Mouse (Mus musculus): ENCODE results near the gene Coa3. TPM values are rescaled to one million over a fixed set of nuclear protein-coding genes. Genes with fewer than 3 reads are reported as not detected.

Coa3 gene
- total RNA-seq, 2 experiments from 2014 or later = 84.0 to 89.7 TPM

DNA sequence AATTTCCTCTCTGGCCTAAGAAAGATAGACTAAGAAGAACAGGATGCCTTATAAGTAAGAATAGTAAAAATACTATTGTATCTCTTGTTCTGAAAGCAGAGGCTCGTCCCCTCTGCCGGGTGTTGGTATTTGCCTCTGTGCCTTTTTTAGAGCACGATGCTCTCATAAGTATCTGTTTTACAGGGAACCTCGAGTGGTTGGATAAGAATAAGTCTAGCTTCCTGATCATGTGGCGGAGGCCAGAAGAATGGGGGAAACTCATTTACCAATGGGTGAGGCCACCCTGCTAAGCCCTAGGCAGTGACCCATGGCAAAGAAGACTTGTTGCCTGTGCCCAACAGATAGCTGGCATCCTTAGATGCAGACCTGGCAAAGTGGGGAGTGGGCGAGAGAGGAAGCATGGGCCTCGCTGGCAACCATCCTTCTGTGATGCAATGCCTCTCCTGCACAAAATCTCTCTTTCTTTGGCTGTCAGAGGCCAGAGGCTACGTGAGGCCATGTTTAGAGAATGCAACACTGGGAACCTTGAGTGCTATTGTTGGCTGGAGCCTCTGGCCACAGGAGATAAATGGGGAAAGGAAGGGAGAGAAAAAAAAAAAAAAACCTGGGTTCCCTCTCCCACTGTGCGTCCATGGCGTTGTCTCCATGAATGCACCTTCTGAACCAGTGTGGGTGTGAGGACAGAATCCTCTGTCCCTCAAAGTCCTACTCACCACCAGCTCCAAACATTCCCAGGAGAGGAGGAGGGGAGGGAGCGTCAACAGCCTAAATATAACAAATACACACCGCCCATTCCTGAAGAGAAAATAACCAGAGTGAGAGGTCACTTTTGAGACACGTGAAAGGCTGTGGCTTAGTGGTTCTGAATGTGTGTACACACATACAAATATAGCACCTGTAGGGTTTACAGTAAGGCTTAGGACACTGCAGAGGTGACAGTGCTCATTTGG, 22.8 kb downstream of the Coa3 start:
- peak in 1 of 2 experiments; percentile 51 for DNase-seq
- intact Hi-C loops (cut with DNase I) = no loop called here

DNA sequence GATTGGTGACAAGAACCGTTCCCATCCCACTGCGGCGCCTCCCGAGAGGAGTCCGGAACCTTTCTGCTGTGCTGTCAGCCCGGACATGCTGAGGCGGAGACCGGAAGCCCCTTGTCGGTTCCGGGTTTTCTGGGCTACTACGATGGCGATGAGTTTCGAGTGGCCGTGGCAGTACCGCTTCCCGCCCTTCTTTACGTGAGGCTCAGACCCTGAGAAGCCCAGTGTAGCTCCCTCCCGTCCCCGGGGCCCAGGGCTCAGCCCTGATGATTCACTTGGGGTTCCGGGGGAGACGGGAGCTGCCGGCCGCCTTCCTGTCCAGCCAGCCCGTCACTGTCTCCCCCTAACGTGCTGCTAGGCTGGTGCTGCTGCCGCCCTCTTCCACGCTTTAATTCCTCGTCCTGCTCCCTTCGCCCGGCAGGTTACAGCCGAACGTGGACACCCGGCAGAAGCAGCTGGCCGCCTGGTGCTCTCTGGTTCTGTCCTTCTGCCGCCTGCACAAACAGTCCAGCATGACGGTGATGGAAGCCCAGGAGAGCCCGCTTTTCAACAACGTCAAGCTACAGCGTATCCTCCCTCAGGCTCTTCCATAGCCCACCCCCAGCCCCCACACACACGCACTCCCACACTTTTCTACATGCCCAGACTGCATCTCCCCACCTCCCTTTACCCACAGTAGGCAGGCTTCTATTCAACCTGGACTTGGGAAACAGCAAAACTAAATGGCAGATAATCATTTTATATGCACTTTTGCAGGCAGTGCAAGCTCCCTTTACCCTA, 25.1 kb downstream of the Coa3 start, which contains the start of gene Vps25:
Gene Vps25, plus strand, starts transcription at position 95 of the 777 bp plus-strand sequence.
- peak; percentile 84 to 90 for DNase-seq
- intact Hi-C loops (cut with DNase I) = no loop called here

GRCm38 (mm10) chr11:101252941-101253340, 26.0 kb downstream of the Coa3 start:
- intact Hi-C loops (cut with DNase I) = no loop called here
- peak in 1 of 2 experiments; percentile 14 for DNase-seq

- no peak for DNase-seq
- intact Hi-C loops (cut with DNase I) = no loop called here
Measured at GRCm38 (mm10) chr11:101251031-101251430, 27.9 kb downstream of the Coa3 start.

DNA sequence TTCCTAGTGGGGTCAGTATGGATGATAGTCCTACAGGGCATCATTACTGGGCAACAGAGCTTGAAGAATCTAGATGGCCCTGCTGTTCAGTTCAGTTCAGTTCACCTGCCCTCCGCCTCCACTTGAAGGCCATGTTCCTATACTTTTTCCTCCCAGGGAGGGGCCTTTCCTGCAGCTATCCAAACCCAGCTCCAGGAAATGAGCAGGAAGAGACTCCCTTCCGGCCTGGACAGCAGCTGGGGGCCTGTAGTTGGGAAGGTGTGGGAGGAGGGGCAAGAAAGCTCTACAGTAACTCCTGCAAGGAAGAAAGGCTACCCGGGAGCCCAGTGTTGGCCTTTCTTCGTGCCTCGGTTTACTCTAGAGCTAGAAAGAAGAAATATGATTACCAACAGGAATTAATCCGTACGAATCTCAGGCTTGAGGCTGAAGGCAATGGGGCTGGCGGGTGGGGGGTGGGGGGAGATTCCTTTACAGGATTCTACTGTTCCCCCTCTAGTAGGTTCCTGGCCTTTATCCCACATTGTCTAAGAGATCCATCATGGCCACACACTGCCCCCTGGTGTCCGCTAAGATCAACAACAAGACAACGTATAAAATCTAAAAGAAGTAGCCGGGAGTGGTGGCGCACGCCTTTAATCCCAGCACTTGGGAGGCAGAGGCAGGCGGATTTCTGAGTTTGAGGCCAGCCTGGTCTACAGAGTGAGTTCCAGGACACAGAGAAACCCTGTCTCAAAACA, 30.5 kb downstream of the Coa3 start:
- intact Hi-C loops (cut with DNase I) = loop anchor here (1.0 kb wide), 1 partner anchor 36 kb away; no protein-coding TSS in a partner anchor

GRCm38 (mm10) chr11:101247521-101248030, 31.3 kb downstream of the Coa3 start:
- peak; percentile 16 to 22 for DNase-seq

More for the DNA sequence above, 30.5 kb downstream of the Coa3 start:
- DNase-seq = peak; percentile 76 to 77

DNA sequence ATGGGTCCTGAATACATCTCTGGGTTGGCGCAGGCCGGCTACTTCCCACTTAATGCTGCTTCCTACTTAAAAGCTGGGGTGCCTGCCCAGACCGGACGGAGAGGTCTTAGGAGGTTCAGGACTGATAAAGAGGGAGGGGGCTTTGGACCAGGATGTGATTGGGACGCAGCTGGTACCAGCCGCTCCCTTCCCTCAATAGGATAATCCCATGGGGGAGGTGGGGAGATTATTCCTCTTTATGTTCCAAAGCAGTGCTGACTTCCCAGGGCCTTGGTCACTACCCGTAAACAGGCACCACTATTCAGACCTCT, 32.3 kb downstream of the Coa3 start:
- intact Hi-C loops (cut with DNase I) = loop anchor here (1.0 kb wide), 1 partner anchor 15 kb away; no protein-coding TSS in a partner anchor
- DNase-seq = no peak

More at GRCm38 (mm10) chr11:101247521-101248030, 31.3 kb downstream of the Coa3 start:
- intact Hi-C loops (cut with DNase I) = loop anchor here (1.0 kb wide), 1 partner anchor 35 kb away; no protein-coding TSS in a partner anchor

GRCm38 (mm10) chr11:101245855-101246701, 32.8 kb downstream of the Coa3 start, which contains the start of gene Ramp2:
Gene Ramp2, plus strand, starts transcription at chr11:101246028.
- intact Hi-C loops (cut with DNase I) = loop anchor here (1.0 kb wide), 1 partner anchor 15 kb away; no protein-coding TSS in a partner anchor
- peak; percentile 81 to 82 for DNase-seq

DNA sequence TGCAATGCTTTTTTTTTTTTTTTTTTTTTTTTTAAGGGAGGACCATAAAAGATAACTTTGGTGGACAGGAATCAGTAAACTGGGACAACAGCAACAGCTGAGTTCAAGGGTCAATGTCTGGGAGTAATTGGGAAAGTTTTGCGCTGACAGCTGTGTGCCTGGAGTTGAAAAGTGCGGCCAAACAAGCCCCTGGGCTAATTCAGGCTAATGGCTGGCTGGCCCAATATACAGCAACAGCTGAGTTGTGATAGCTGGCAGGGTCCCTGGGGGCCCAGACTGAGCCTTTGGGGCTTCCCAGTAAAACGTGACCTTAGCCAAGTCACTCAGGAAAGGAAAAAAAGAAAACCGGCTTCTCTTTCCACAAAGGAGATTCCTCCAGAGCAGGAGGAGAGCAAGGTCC, 33.8 kb downstream of the Coa3 start:
- DNase-seq = peak; percentile 69
- intact Hi-C loops (cut with DNase I) = no loop called here

DNA sequence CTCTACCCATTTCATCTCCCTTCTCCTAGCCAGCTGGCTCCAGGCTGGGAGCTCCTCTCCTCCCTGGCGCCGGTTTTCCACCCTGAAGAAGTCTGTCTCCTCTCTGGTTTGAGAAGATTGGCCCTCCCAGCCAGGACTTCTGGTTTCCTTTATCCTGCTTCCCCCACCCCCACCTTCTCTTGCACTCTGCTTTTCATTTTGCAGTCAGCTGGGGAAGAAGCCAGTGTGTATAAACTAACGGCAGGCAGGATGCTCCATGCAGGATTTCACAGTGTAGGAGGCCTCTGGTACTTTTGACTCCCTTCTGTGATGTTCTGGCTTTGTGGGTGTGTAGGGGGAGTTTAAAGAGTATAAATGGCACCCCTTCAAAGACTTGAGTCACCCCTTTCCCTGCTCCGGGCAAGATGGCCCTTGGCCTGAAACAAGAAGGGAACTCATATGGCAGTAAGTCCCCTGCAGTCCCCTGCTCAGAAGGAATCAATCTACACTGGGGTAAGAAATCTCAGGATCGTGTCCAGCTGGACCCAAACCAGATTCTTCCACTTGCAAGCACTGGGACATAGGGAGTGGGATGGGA, 40.8 kb downstream of the Coa3 start:
- peak; percentile 48 to 58 for DNase-seq
- intact Hi-C loops (cut with DNase I) = no loop called here

DNA sequence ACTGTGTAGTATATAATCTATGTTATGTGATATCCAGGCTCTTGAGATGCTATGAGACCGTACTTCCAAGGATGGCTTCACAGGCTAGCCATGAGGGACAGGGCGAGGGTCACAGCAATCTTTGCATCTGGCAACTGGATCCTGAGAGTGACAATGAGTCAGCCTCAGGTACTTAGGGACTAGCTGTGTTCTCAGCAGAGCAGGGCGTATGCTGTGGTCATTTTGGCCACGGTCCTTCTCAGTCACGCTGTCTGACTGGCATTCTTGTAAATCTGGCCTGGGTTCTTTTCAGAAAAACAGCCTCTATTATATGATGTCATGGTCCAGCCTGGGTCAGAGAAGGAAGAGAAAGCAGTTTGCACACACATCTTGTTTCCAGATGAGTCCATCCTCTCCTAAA, 42.1 kb downstream of the Coa3 start:
- intact Hi-C loops (cut with DNase I) = no loop called here
- peak in 1 of 2 experiments; percentile 10 for DNase-seq

DNA sequence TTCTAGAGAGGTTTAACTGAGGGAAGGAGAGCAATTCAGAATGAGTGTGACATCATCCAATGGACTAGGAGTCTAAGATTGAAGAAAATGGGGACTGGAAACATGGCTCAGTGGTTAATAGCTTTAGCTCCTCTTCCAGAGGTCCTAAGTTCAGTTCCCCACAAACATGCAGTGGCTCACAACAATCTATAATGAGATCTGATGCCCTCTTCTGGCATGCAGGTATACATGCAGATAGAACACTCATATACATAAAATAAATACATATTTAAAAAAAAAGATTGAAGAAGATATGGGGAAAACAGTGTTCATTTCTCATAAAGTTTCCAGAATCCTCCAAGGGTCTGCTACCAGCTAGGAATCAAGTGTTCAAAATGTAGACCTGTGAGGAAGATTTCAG, 43.5 kb downstream of the Coa3 start:
- intact Hi-C loops (cut with DNase I) = no loop called here
- no peak for DNase-seq

- intact Hi-C loops (cut with DNase I) = no loop called here
- DNase-seq = no peak
Measured at GRCm38 (mm10) chr11:101234124-101234523, 44.8 kb downstream of the Coa3 start.

- intact Hi-C loops (cut with DNase I) = no loop called here
Measured at GRCm38 (mm10) chr11:101233240-101233639, 45.7 kb downstream of the Coa3 start.

DNA sequence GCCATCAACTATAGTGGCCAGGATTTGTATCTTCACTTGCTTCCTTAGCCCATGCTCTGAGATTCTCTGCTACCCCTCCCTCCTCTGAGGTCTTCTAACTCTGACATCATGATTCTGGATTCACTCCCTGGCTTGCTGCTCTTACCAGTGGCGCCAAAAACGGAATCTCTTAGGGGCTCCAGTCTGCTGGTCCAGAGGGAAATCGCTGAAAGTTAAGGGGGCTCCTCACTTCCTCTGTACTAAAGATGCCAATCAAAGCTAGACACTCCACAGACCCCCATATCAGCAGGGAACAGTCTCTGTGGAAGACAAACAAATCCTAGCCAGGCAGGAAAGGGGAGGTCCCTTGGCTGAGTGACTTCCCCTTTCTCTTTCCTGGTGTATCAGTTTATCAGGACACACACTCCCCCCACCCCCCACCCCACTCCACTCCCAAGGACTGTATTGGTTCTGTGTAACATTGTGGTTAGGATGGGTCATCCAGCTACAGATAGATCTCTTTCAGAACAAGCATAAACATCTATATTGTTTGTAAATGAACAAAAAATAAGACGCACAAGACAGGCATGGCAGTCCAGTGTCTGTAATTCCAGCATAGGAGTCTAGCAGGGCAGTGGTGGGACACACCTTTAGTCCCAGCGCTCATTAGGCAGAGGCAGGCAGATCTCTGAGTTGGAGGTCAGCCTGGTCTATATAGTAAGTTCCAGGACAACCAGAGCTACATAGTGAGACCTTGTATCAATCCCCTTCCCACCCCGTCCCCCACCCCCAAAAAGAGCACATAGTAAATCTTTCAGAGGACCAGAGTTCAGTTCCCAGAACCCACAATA, 46.7 kb downstream of the Coa3 start:
- DNase-seq = peak; percentile 60 to 63
- intact Hi-C loops (cut with DNase I) = no loop called here

More at GRCm38 (mm10) chr11:101233240-101233639, 45.7 kb downstream of the Coa3 start:
- no peak for DNase-seq

DNA sequence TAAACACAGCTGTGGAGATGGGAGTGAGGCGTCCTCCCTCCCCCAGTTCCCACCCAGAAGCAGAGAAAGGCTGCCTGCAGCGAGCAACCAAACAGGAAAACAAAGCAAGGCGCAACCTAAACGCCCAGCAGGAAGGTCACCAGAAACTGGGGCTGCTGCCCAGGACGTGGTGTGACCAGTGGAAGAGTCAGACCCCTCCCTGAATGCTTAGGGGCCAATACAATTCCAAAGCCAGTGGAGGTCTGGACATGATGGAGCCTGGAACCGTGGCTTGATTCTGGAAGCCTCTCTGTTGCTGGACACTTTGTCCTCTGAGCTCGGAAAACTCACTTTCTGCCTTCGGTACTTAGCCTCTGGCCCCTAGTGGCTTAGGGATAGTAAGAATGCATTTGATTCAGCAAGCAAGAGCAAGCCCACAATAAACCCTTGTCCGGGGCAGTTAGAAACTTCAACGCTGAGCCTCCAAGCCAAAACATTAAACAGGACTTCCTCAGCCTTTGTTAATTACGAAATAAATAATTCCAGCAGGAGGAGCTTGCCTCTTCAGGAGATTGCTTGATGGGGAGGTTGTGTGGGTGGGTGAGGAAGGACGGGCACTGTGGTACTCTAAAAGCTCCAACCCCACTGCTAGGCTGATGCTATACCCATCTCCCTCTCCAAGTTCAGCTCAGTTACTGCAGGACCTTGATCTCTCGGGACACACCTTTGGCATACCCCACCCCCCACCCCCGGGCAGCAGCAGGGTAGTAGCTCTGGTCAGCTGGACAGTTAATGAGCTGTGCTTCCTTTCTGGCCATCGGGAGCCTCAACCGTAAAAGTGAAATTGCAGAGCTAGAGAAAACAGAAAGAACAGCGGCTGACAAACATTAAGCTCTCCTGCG, 47.7 kb downstream of the Coa3 start:
- intact Hi-C loops (cut with DNase I) = loop anchor here (1.0 kb wide), 1 partner anchor 15 kb away; the partner anchor contains the start of gene Ramp2
- DNase-seq = peak; percentile 77 to 84

DNA sequence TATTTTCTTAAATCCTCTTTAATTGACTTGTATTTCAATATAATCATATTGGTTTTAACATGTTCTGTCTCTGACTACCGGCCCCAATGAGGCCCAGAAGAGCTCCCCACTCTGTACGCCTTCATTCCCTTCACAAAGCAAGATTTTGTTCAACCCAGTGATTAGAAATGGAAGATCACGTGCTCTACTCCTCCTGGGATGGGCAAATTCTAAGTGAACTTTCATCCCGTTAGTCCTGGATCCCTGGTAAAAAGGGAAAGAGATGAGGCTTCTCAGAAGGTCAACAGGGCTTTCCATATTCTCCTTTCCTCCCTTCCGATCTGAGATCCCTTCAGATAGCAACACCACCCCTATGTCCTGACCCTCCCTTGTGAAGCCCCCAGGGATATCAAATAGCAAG, 48.4 kb downstream of the Coa3 start:
- peak in 1 of 2 experiments; percentile 9 for DNase-seq
- intact Hi-C loops (cut with DNase I) = no loop called here

All from heart, postnatal 14 days (tissue).